Mouse (Mus musculus): ENCODE data around the gene Cadps2. TPM values are rescaled to one million over a fixed set of nuclear protein-coding genes. Genes with fewer than 3 reads are reported as not detected.

Cadps2 gene
- polyA plus RNA-seq, 1 experiment: 9.1 TPM

GRCm38 (mm10) chr6:23840001-23840400 is 780 bp upstream of the Cadps2 start:
- DNase-seq: peak; percentile 17
- WGBS: under 1% methylated on average over 15 of the region's 15 CpGs
- Histone ChIP-seq H3K4me1 (ENCODE audit: control insufficient read depth, insufficient read depth, low read length) (peaks cover 2% of the 10 kb centered on the region; the same call in 1 of the 2 replicates), H3K4me3 (replicated peaks; ENCODE audit: extremely low read depth, low read depth, low read length) (peak overlapping the region; percentile 87)
- TF ChIP-seq POLR2A (IDR thresholded peaks at IDR 0.05; ENCODE audit: borderline replicate concordance, extremely low read depth, low read depth, low read length) (no peak), CTCF (IDR thresholded peaks at IDR 0.05; ENCODE audit: insufficient read depth, low read length) (peak; percentile 35; the same call in 1 of the 2 replicates)

GRCm38 (mm10) chr6:23838401-23839008 is 716 bp downstream of the Cadps2 start:
- TF ChIP-seq CTCF (IDR thresholded peaks at IDR 0.05; ENCODE audit: insufficient read depth, low read length) (no peak), POLR2A (IDR thresholded peaks at IDR 0.05; ENCODE audit: borderline replicate concordance, extremely low read depth, low read depth, low read length) (no peak)
- Histone ChIP-seq H3K4me3 (replicated peaks; ENCODE audit: extremely low read depth, low read depth, low read length) (peak overlapping the region; percentile 87), H3K4me1 (ENCODE audit: control insufficient read depth, insufficient read depth, low read length) (peaks cover 2% of the 10 kb centered on the region; the same call in 1 of the 2 replicates)
- 2% methylated on average over 35 of the region's 35 CpGs for WGBS
- DNase-seq: peak; percentile 43

- Histone ChIP-seq H3K4me3 (replicated peaks; ENCODE audit: extremely low read depth, low read depth, low read length) (no peak overlapping the region), H3K4me1 (ENCODE audit: control insufficient read depth, insufficient read depth, low read length) (peaks cover 2% of the 10 kb centered on the region; the same call in 1 of the 2 replicates)
- TF ChIP-seq CTCF (IDR thresholded peaks at IDR 0.05; ENCODE audit: insufficient read depth, low read length) (no peak), POLR2A (IDR thresholded peaks at IDR 0.05; ENCODE audit: borderline replicate concordance, extremely low read depth, low read depth, low read length) (no peak)
- DNase-seq: no peak
- WGBS: 90% methylated on average over 7 of the region's 7 CpGs
Measured at GRCm38 (mm10) chr6:23837631-23838030, 1.6 kb downstream of the Cadps2 start.

- TF ChIP-seq POLR2A (IDR thresholded peaks at IDR 0.05; ENCODE audit: borderline replicate concordance, extremely low read depth, low read depth, low read length) (no peak), CTCF (IDR thresholded peaks at IDR 0.05; ENCODE audit: insufficient read depth, low read length) (no peak)
- peak overlapping the region; percentile 9 for H3K4me3 ChIP-seq (replicated peaks; ENCODE audit: extremely low read depth, low read depth, low read length)
- 57% methylated on average over 5 of the region's 5 CpGs for WGBS
- H3K4me1 ChIP-seq (ENCODE audit: control insufficient read depth, insufficient read depth, low read length): peaks cover 2% of the 10 kb centered on the region; the same call in 1 of the 2 replicates
- no peak for DNase-seq
Measured at GRCm38 (mm10) chr6:23837127-23837526, 2.1 kb downstream of the Cadps2 start.

- WGBS: 12% methylated on average over 2 of the region's 2 CpGs
- no peak for DNase-seq
- no peak for TF ChIP-seq CTCF (IDR thresholded peaks at IDR 0.05; ENCODE audit: insufficient read depth, low read length)
- TF ChIP-seq POLR2A (IDR thresholded peaks at IDR 0.05; ENCODE audit: borderline replicate concordance, extremely low read depth, low read depth, low read length): no peak
- Histone ChIP-seq H3K4me1 (ENCODE audit: control insufficient read depth, insufficient read depth, low read length) (peaks cover 2% of the 10 kb centered on the region; the same call in 1 of the 2 replicates), H3K4me3 (replicated peaks; ENCODE audit: extremely low read depth, low read depth, low read length) (no peak overlapping the region)
Measured at GRCm38 (mm10) chr6:23836694-23837093, 2.5 kb downstream of the Cadps2 start.

- no peak for TF ChIP-seq POLR2A (IDR thresholded peaks at IDR 0.05; ENCODE audit: borderline replicate concordance, extremely low read depth, low read depth, low read length)
- TF ChIP-seq CTCF (IDR thresholded peaks at IDR 0.05; ENCODE audit: insufficient read depth, low read length): no peak
- no peak overlapping the region for H3K4me3 ChIP-seq (replicated peaks; ENCODE audit: extremely low read depth, low read depth, low read length)
- peaks cover 2% of the 10 kb centered on the region; the same call in 1 of the 2 replicates for H3K4me1 ChIP-seq (ENCODE audit: control insufficient read depth, insufficient read depth, low read length)
- no peak for DNase-seq
- 79% methylated on average over 4 of the region's 4 CpGs for whole genome bisulfite sequencing
Measured at GRCm38 (mm10) chr6:23835552-23835951, 3.7 kb downstream of the Cadps2 start.

- DNase-seq: no peak
- H3K4me1 ChIP-seq (ENCODE audit: control insufficient read depth, insufficient read depth, low read length): no peaks in the 10 kb centered on the region
- WGBS: 81% methylated on average over 3 of the region's 3 CpGs
- H3K4me3 ChIP-seq (replicated peaks; ENCODE audit: extremely low read depth, low read depth, low read length): no peak overlapping the region
- TF ChIP-seq CTCF (IDR thresholded peaks at IDR 0.05; ENCODE audit: insufficient read depth, low read length): no peak
- TF ChIP-seq POLR2A (IDR thresholded peaks at IDR 0.05; ENCODE audit: borderline replicate concordance, extremely low read depth, low read depth, low read length): no peak
Measured at GRCm38 (mm10) chr6:23830741-23831140, 8.5 kb downstream of the Cadps2 start.

GRCm38 (mm10) chr6:23829338-23829737 is 9.9 kb downstream of the Cadps2 start:
- 97% methylated on average over 2 of the region's 2 CpGs for WGBS
- no peak for DNase-seq
- H3K4me3 ChIP-seq (replicated peaks; ENCODE audit: extremely low read depth, low read depth, low read length): no peak overlapping the region
- TF ChIP-seq POLR2A (IDR thresholded peaks at IDR 0.05; ENCODE audit: borderline replicate concordance, extremely low read depth, low read depth, low read length): no peak
- no peak for TF ChIP-seq CTCF (IDR thresholded peaks at IDR 0.05; ENCODE audit: insufficient read depth, low read length)
- H3K4me1 ChIP-seq (ENCODE audit: control insufficient read depth, insufficient read depth, low read length): no peaks in the 10 kb centered on the region

- Histone ChIP-seq H3K4me3 (replicated peaks; ENCODE audit: extremely low read depth, low read depth, low read length) (no peak overlapping the region), H3K4me1 (ENCODE audit: control insufficient read depth, insufficient read depth, low read length) (no peaks in the 10 kb centered on the region)
- no peak for DNase-seq
- 76% methylated on average over 5 of the region's 5 CpGs for WGBS
- TF ChIP-seq CTCF (IDR thresholded peaks at IDR 0.05; ENCODE audit: insufficient read depth, low read length): no peak
- TF ChIP-seq POLR2A (IDR thresholded peaks at IDR 0.05; ENCODE audit: borderline replicate concordance, extremely low read depth, low read depth, low read length): no peak
Measured at GRCm38 (mm10) chr6:23821819-23822218, 17.4 kb downstream of the Cadps2 start.

GRCm38 (mm10) chr6:23810087-23810486 is 29.1 kb downstream of the Cadps2 start:
- DNase-seq: no peak
- no peak overlapping the region for H3K4me3 ChIP-seq (replicated peaks; ENCODE audit: extremely low read depth, low read depth, low read length)

More at GRCm38 (mm10) chr6:23810087-23810486, 29.1 kb downstream of the Cadps2 start:
- WGBS: 39% methylated on average over 1 of the region's 1 CpGs
- peaks cover 5% of the 10 kb centered on the region for H3K4me1 ChIP-seq (ENCODE audit: control insufficient read depth, insufficient read depth, low read length)
- TF ChIP-seq POLR2A (IDR thresholded peaks at IDR 0.05; ENCODE audit: borderline replicate concordance, extremely low read depth, low read depth, low read length): no peak
- no peak for TF ChIP-seq CTCF (IDR thresholded peaks at IDR 0.05; ENCODE audit: insufficient read depth, low read length)
